Mouse (Mus musculus): ENCODE results near the gene Kif1bp.

DNA sequence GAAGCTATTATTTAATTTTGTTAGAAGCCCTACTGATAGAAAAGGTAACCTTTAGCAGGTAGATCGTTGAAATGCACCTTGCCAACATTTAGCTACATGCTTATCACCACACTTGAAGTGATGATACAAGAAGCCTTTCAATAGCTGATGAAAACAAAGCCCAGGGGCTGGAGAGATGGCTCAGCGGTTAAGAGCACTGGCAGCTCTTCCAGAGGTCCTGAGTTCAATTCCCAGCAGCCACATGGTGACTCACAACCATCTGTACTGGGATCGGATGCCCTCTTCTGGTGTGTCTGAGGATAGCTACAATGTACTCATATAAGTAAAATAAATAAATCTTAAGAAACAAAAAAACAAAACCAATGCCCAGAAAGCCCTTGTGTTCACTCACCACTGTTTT is 25.9 kb upstream of the Kif1bp start:
- TF ChIP-seq GATA1 (IDR thresholded peaks at IDR 0.05; ENCODE audit: low read length) (no peak), TAL1 (IDR thresholded peaks at IDR 0.05; ENCODE audit: low read length) (no peak)
